Mouse (Mus musculus): ENCODE data around the gene Epha3.

The Epha3 gene

GRCm38 (mm10) chr16:63517636-63518035 is 346.3 kb downstream of the Epha3 start:
- no peak for TF ChIP-seq GATA4 (IDR thresholded peaks at IDR 0.05; ENCODE audit: insufficient replicate concordance, low read length)

DNA sequence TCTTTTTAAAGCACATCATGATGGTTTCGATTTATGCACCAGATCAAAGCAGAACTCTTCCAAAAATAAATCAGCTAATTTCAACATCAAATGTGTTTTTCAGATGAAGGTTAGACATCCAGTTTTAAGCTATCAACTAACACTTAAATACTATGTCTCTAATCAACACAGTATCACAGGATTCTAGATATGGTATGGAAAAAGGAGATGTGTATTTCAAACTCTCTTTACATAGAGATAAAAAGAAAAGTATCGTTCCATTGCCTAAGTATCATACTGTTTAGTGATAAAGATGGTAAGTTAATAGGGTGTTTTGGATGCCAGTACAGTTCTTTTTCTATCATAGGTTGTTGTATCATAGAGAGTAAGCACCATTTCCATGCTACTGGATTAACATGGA is 353.9 kb downstream of the Epha3 start:
- TF ChIP-seq GATA4 (IDR thresholded peaks at IDR 0.05; ENCODE audit: insufficient replicate concordance, low read length): no peak

DNA sequence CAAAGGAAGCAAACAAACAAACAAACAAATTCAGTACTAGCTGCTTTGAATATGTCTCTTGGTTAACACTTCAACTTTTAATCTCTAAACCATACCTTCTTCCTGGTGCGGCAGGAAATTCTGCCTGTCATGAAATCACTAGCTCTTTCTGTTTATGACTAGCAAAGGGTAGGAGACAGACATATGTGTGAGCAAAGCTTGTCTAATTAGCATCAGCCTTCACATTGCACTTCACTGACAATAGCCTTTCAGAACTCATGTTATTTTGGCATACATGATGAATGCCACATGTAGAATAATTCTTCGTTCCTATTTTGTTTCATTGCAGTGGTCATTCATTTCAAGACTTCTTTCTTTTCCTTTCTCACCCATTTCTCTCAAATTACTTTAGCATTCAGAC is 357.5 kb downstream of the Epha3 start:
- TF ChIP-seq GATA4 (IDR thresholded peaks at IDR 0.05; ENCODE audit: insufficient replicate concordance, low read length): no peak

DNA sequence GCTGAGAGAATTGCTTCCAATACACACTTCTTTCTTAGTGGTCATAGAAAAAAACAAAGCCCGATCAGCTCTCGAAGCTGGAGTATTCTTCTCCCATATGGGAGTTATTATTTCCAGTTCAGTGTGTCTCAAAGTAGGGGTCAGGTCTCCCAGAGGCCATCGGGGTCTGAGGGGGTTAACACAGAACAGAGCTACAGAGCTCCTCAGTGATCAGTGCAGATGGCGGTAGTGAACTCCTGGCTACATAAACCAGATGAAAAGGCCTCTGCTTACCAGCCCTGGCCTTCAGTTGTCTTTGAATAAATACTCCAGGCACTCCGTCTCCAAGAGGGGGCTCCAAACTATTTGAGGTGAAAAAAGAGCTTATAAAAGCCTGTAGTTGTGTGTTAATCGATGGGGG is 362.5 kb downstream of the Epha3 start:
- TF ChIP-seq GATA4 (IDR thresholded peaks at IDR 0.05; ENCODE audit: insufficient replicate concordance, low read length): no peak

GRCm38 (mm10) chr16:63500975-63501393 is 363.0 kb downstream of the Epha3 start:
- TF ChIP-seq GATA4 (IDR thresholded peaks at IDR 0.05; ENCODE audit: insufficient replicate concordance, low read length): no peak

Data from liver, adult (tissue).